Mouse (Mus musculus): ENCODE measurements around the gene Parvb. TPM values are rescaled to one million over a fixed set of nuclear protein-coding genes. Genes with fewer than 3 reads are reported as not detected.

Parvb gene
- polyA plus RNA-seq, 1 experiment: 3.6 TPM

GRCm38 (mm10) chr15:84216026-84216425 is 15.8 kb upstream of the Parvb start:
- DNase-seq (ENCODE audit: low read depth, low spot score): no peak

GRCm38 (mm10) chr15:84216461-84217084 is 15.3 kb upstream of the Parvb start:
- 30% methylated on average over 7 of the region's 7 CpGs for WGBS
- no peak for DNase-seq (ENCODE audit: low read depth, low spot score)

- 18% methylated on average over 23 of the region's 23 CpGs for WGBS
- DNase-seq (ENCODE audit: low read depth, low spot score): no peak
These were observed 13.7 kb upstream of the Parvb start for GRCm38 (mm10) chr15:84217969-84218782.

- 25% methylated on average over 9 of the region's 9 CpGs for WGBS
- DNase-seq (ENCODE audit: low read depth, low spot score): no peak
These were observed 13.0 kb upstream of the Parvb start for GRCm38 (mm10) chr15:84218783-84219271.

GRCm38 (mm10) chr15:84221539-84221938 is 10.3 kb upstream of the Parvb start:
- WGBS: 54% methylated on average over 5 of the region's 5 CpGs
- DNase-seq (ENCODE audit: low read depth, low spot score): no peak

GRCm38 (mm10) chr15:84223423-84223822 is 8.4 kb upstream of the Parvb start:
- WGBS: 36% methylated on average over 6 of the region's 6 CpGs
- DNase-seq (ENCODE audit: low read depth, low spot score): no peak

- WGBS: 47% methylated on average over 10 of the region's 10 CpGs
- no peak for DNase-seq (ENCODE audit: low read depth, low spot score)
These were observed 7.1 kb upstream of the Parvb start for GRCm38 (mm10) chr15:84224779-84225178.

- WGBS: 89% methylated on average over 15 of the region's 15 CpGs
- no peak for DNase-seq (ENCODE audit: low read depth, low spot score)
These were observed 4.9 kb upstream of the Parvb start for GRCm38 (mm10) chr15:84226918-84227317.

- DNase-seq (ENCODE audit: low read depth, low spot score): no peak
- WGBS: 42% methylated on average over 5 of the region's 5 CpGs
These were observed 1.2 kb upstream of the Parvb start for GRCm38 (mm10) chr15:84230661-84231060.

- no peak for DNase-seq (ENCODE audit: low read depth, low spot score)
- WGBS: 20% methylated on average over 16 of the region's 16 CpGs
These were observed 630 bp upstream of the Parvb start for GRCm38 (mm10) chr15:84231113-84231712.

- no peak for DNase-seq (ENCODE audit: low read depth, low spot score)
- 32% methylated on average over 8 of the region's 8 CpGs for WGBS
These were observed 766 bp downstream of the Parvb start for GRCm38 (mm10) chr15:84232609-84233008.

- 84% methylated on average over 7 of the region's 7 CpGs for WGBS
- DNase-seq (ENCODE audit: low read depth, low spot score): no peak
These were observed 3.1 kb downstream of the Parvb start for GRCm38 (mm10) chr15:84234794-84235581.

GRCm38 (mm10) chr15:84235646-84236045 is 3.8 kb downstream of the Parvb start:
- WGBS: 71% methylated on average over 7 of the region's 7 CpGs
- no peak for DNase-seq (ENCODE audit: low read depth, low spot score)

- WGBS: 22% methylated on average over 15 of the region's 15 CpGs
- no peak for DNase-seq (ENCODE audit: low read depth, low spot score)
These were observed 6.7 kb downstream of the Parvb start for GRCm38 (mm10) chr15:84238552-84238951.

GRCm38 (mm10) chr15:84238991-84239401 is 7.2 kb downstream of the Parvb start:
- no peak for DNase-seq (ENCODE audit: low read depth, low spot score)
- 13% methylated on average over 16 of the region's 16 CpGs for WGBS

GRCm38 (mm10) chr15:84241520-84241919 is 9.7 kb downstream of the Parvb start:
- 60% methylated on average over 7 of the region's 7 CpGs for WGBS
- no peak for DNase-seq (ENCODE audit: low read depth, low spot score)

GRCm38 (mm10) chr15:84245104-84245503 is 13.3 kb downstream of the Parvb start:
- 76% methylated on average over 7 of the region's 7 CpGs for WGBS
- DNase-seq (ENCODE audit: low read depth, low spot score): no peak

- WGBS: 86% methylated on average over 6 of the region's 6 CpGs
- no peak for DNase-seq (ENCODE audit: low read depth, low spot score)
These were observed 14.4 kb downstream of the Parvb start for GRCm38 (mm10) chr15:84246195-84246594.

- no peak for DNase-seq (ENCODE audit: low read depth, low spot score)
- WGBS: 93% methylated on average over 3 of the region's 3 CpGs
These were observed 15.5 kb downstream of the Parvb start for GRCm38 (mm10) chr15:84247309-84247708.

GRCm38 (mm10) chr15:84251227-84251626 is 19.4 kb downstream of the Parvb start:
- no peak for DNase-seq (ENCODE audit: low read depth, low spot score)
- WGBS: 59% methylated on average over 13 of the region's 13 CpGs

Data from large intestine, adult 2 months (tissue).